14 mouse cellular contexts compared by ENCODE assay signal in genomic region chr9:27951110-27951509, GRCm38 (mm10).
"Had no signal": no experiment of that assay in that cellular context is flagged by ENCODE, and none has a peak within 500 bp of the region (broad histone marks: within the 10 kb centered on the region; RNA-seq: fewer than 3 reads in every experiment).

No protein-coding gene starts in this region.

- H3K9ac ChIP-seq: kidney, embryonic 15.5 days; limb, embryonic 15.5 days; liver, embryonic 12.5 days; midbrain, embryonic 13.5 days had no signal

- H3K4me3 ChIP-seq: kidney, embryonic 15.5 days; limb, embryonic 15.5 days; liver, embryonic 12.5 days; midbrain, embryonic 13.5 days had no signal

- H3K27me3 ChIP-seq: kidney, embryonic 15.5 days; limb, embryonic 15.5 days; liver, embryonic 12.5 days; midbrain, embryonic 13.5 days had no signal

- H3K9me3 ChIP-seq: kidney, embryonic 15.5 days; limb, embryonic 15.5 days; liver, embryonic 12.5 days; midbrain, embryonic 13.5 days had no signal

- H3K36me3 ChIP-seq: kidney, embryonic 15.5 days; limb, embryonic 15.5 days; liver, embryonic 12.5 days; midbrain, embryonic 13.5 days had no signal

- H3K4me2 ChIP-seq: kidney, embryonic 15.5 days; limb, embryonic 15.5 days; liver, embryonic 12.5 days; midbrain, embryonic 13.5 days had no signal

- H3K27ac ChIP-seq: kidney, embryonic 15.5 days; limb, embryonic 15.5 days; liver, embryonic 12.5 days; midbrain, embryonic 13.5 days had no signal

- DNase-seq: kidney, adult 2 months; kidney, postnatal 14 days; layer of hippocampus, postnatal 36 days; retina, postnatal 1 day; right cerebral cortex, postnatal 4 days; spleen, adult 18-20 months; thymus, adult 18-20 months; thymus, postnatal 14 days had no signal

- ATAC-seq: intestine, embryonic 16.5 days; liver, embryonic 12.5 days; lung, postnatal 0 days; midbrain, embryonic 13.5 days had no signal

- H3K4me1 ChIP-seq: kidney, embryonic 15.5 days; limb, embryonic 15.5 days; liver, embryonic 12.5 days had no signal
